Mouse (Mus musculus) MEL (cell line): ENCODE results near the gene Iscu. TPM values are rescaled to one million over a fixed set of nuclear protein-coding genes. Genes with fewer than 3 reads are reported as not detected.

Experiments
- DNase-seq: peaks from one replicate; pipeline ENCODE4 v3.0.0; 2011; ENCODE audit warnings: low read depth, low spot score
- H3K27ac ChIP-seq: 2 replicates; pipeline ENCODE4 v1.5.1; 2012; ENCODE audit warnings: low read depth, mild to moderate bottlenecking, control low read depth, low read length, moderate library complexity; ENCODE audit not compliant: control insufficient read depth
- H3K27me3 ChIP-seq, 2 experiments: fragments of 150-350 bp in 1 of 2; sonication (generic) in 1 of 2; 2 replicates each; pipeline ENCODE4 v1.6.1; 2012; ENCODE audit warnings: low read length in 2 of 2, mild to moderate bottlenecking in 2 of 2, improper control_type of control experiment in 1 of 2, moderate library complexity in 1 of 2; ENCODE audit not compliant: insufficient read depth in 2 of 2, control insufficient read depth in 1 of 2
- H3K36me3 ChIP-seq, 2 experiments: 2 replicates each; pipeline ENCODE4 v1.6.1; 2012 to 2014; ENCODE audit warnings: low read length in 2 of 2, improper control_type of control experiment in 1 of 2, inconsistent platforms in 1 of 2, mild to moderate bottlenecking in 1 of 2; ENCODE audit not compliant: insufficient read depth in 2 of 2, control insufficient read depth in 1 of 2
- H3K4me1 ChIP-seq, 2 experiments: fragments of 150-350 bp in 1 of 2; sonication (generic) in 1 of 2; 2 replicates each; pipeline ENCODE4 v1.6.1; 2012; ENCODE audit warnings: low read length in 2 of 2, improper control_type of control experiment in 1 of 2, mild to moderate bottlenecking in 1 of 2; ENCODE audit not compliant: insufficient read depth in 2 of 2, control insufficient read depth in 1 of 2
- H3K4me3 ChIP-seq, 2 experiments: fragments of 150-350 bp in 1 of 2; sonication (generic) in 1 of 2; 2 replicates each; pipeline ENCODE4 v1.5.1; 2012; ENCODE audit warnings: low read depth in 2 of 2, low read length in 2 of 2, mild to moderate bottlenecking in 2 of 2, moderate library complexity in 2 of 2, control low read depth in 1 of 2, improper control_type of control experiment in 1 of 2; ENCODE audit not compliant: control insufficient read depth in 1 of 2, insufficient read depth in 1 of 2
- H3K79me2 ChIP-seq: 2 replicates; pipeline ENCODE4 v1.6.1; 2012; ENCODE audit warnings: mild to moderate bottlenecking, low read length, moderate library complexity; ENCODE audit not compliant: control insufficient read depth, poor library complexity, insufficient read depth
- H3K9ac ChIP-seq: 2 replicates; pipeline ENCODE4 v1.6.1; 2012; ENCODE audit warnings: low read depth, mild to moderate bottlenecking, control low read depth, low read length, moderate library complexity; ENCODE audit not compliant: control insufficient read depth, poor library complexity, severe bottlenecking
- H3K9me3 ChIP-seq: fragments of 150-350 bp; sonication (generic); replicated peaks from 2 replicates; pipeline ENCODE4 v1.6.1; 2012; ENCODE audit warnings: mild to moderate bottlenecking, low read length, improper control_type of control experiment, moderate library complexity; ENCODE audit not compliant: insufficient read depth
- BHLHE40 ChIP-seq: IDR thresholded peaks from 2 replicates; pipeline ENCODE4 v1.6.1; 2012; ENCODE audit warnings: low read depth, mild to moderate bottlenecking, inconsistent platforms, low read length, improper control_type of control experiment, borderline replicate concordance
- CHD2 ChIP-seq: IDR thresholded peaks from 2 replicates; pipeline ENCODE4 v1.6.1; 2011; ENCODE audit warnings: low read length, improper control_type of control experiment
- CTCF ChIP-seq, 3 experiments: IDR thresholded peaks in 2 of 3; conservative IDR thresholded peaks in 1 of 3; 2 replicates each; pipeline ENCODE4 v1.5.1; 2011 to 2012; ENCODE audit warnings: low read length in 3 of 3, low read depth in 2 of 3, mild to moderate bottlenecking in 2 of 3, improper control_type of control experiment in 1 of 3, inconsistent platforms in 1 of 3, mixed read lengths in 1 of 3, moderate library complexity in 1 of 3; ENCODE audit not compliant: control insufficient read depth in 1 of 3, insufficient read depth in 1 of 3, poor library complexity in 1 of 3, severe bottlenecking in 1 of 3
- EP300 ChIP-seq, 2 experiments: IDR thresholded peaks; 2 replicates each; pipeline ENCODE4 v1.6.1; 2011; ENCODE audit warnings: improper control_type of control experiment in 2 of 2, low read length in 2 of 2, low read depth in 1 of 2, mild to moderate bottlenecking in 1 of 2
- ETS1 ChIP-seq: IDR thresholded peaks from 2 replicates; pipeline ENCODE4 v1.6.1; 2012; ENCODE audit warnings: low read depth, mild to moderate bottlenecking, inconsistent platforms, low read length, improper control_type of control experiment, moderate library complexity
- JUND ChIP-seq: IDR thresholded peaks from 2 replicates; pipeline ENCODE4 v1.6.1; 2011; ENCODE audit warnings: low read depth, mild to moderate bottlenecking, improper control_type of control experiment, low read length
- KAT2A ChIP-seq: conservative IDR thresholded peaks from 2 replicates; pipeline ENCODE4 v1.6.1; 2012; ENCODE audit warnings: low read depth, low read length, improper control_type of control experiment, inconsistent platforms
- MAFK ChIP-seq: IDR thresholded peaks from 2 replicates; pipeline ENCODE4 v1.6.1; 2011; ENCODE audit warnings: low read depth, mild to moderate bottlenecking, low read length, improper control_type of control experiment, borderline replicate concordance
- MYB ChIP-seq: IDR thresholded peaks from 2 replicates; pipeline ENCODE4 v1.6.1; 2011; ENCODE audit warnings: mild to moderate bottlenecking, low read depth, low read length, improper control_type of control experiment
- NELFE ChIP-seq: IDR thresholded peaks from 2 replicates; pipeline ENCODE4 v1.6.1; 2011; ENCODE audit warnings: low read depth, low read length, improper control_type of control experiment
- SMC3 ChIP-seq: IDR thresholded peaks from 2 replicates; pipeline ENCODE4 v1.6.1; 2011; ENCODE audit warnings: low read depth, low read length, improper control_type of control experiment
- TAL1 ChIP-seq: IDR thresholded peaks from 2 replicates; pipeline ENCODE4 v1.6.1; 2012; ENCODE audit warnings: mild to moderate bottlenecking, inconsistent platforms, low read length, moderate library complexity, mixed read lengths
- TCF12 ChIP-seq: IDR thresholded peaks from 2 replicates; pipeline ENCODE4 v1.6.1; 2014; ENCODE audit warnings: low read depth, mild to moderate bottlenecking, inconsistent platforms, low read length, improper control_type of control experiment, moderate library complexity
- polyA plus RNA-seq, 2 experiments: library from polyadenylated mRNA; stranded (reverse) in 1 of 2; unstranded in 1 of 2; fragments of >175 nt in 1 of 2; fragments of >200 nt in 1 of 2; gene quantifications; 2 replicates each; pipeline versions ENCODE4 v1.2.1 to v1.2.4; 2012; ENCODE audit warnings: low replicate concordance in 2 of 2, low read depth in 1 of 2; ENCODE audit not compliant: insufficient read length in 2 of 2, insufficient read depth in 1 of 2, missing spikeins in 1 of 2
- total RNA-seq: library from RNA; depleted of rRNA; stranded (reverse); fragments of 300-350 nt; gene quantifications from 2 replicates; pipeline ENCODE4 v1.2.3, GENCODE M21; 2012

The Iscu gene
- total and polyA plus RNA-seq, 3 experiments: 95.7 to 150 TPM; not detected in 1

DNA sequence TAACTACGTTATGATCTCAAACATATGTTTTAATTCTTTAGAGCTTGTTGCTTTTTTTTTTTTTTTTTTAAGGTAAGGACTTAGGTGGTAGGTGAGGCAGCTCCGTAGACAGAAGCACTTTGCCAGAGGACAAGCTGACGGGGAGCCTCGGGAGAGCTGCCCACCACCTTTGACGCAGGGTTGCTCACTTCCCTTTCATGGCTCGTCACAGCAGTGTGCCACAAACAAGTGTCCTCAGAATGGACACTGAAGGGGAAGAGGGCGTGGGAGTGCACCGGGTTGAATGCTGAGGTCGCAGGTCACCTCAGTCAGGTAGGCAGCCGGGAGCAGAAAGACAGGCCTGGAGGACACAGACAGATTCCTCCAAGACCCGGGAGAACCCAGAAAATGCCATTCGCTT, 47.1 kb upstream of the Iscu start:
- no peaks in the 10 kb centered on the region for H3K27me3 ChIP-seq
- no peaks in the 10 kb centered on the region for H3K36me3 ChIP-seq
- H3K4me3 ChIP-seq: no peak overlapping the region
- H3K4me1 ChIP-seq: no peaks in the 10 kb centered on the region
- no peak for TF ChIP-seq BHLHE40
- TF ChIP-seq CTCF (IDR thresholded peaks at IDR 0.05 in 2 of 3, conservative IDR thresholded peaks at IDR 0.05 in 1 of 3; ENCODE audit: control insufficient read depth in 1 of 3, insufficient read depth in 1 of 3, low read depth in 2 of 3, low read length in 3 of 3, poor library complexity in 1 of 3, severe bottlenecking in 1 of 3): no peak
- no peak for TF ChIP-seq KAT2A
- no peak for TF ChIP-seq JUND
- TF ChIP-seq NELFE: no peak
- no peak for TF ChIP-seq ETS1
- no peak for TF ChIP-seq SMC3
- TF ChIP-seq EP300 (IDR thresholded peaks at IDR 0.05; ENCODE audit: low read depth in 1 of 2, low read length in 2 of 2): no peak
- TF ChIP-seq CHD2: no peak
- no peak for DNase-seq
- H3K27ac ChIP-seq: no peak overlapping the region
- no peak overlapping the region for H3K9ac ChIP-seq
- no peaks in the 10 kb centered on the region for H3K79me2 ChIP-seq
- no peaks in the 10 kb centered on the region for H3K9me3 ChIP-seq

DNA sequence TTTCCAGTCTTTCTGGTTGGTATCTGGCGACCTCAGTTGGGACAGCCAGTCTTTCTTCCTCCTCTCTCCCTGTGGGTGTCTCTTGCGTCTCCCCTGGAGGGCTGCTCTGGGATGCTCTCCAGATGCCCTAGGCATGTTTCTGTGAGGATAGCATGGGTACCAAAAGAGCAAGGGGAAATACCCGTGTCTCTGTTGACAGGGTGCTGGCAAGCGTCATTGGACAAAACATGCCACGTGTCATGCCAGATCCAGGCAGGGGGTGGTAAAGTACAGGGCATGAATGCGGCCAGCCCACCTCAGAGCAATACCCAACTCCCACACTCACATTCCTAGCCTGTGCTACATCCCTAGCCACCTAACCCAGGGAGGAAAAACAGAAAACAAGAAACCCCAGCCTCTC, 45.9 kb upstream of the Iscu start:
- Histone ChIP-seq H3K4me3 (no peak overlapping the region), H3K36me3 (no peaks in the 10 kb centered on the region), H3K79me2 (no peaks in the 10 kb centered on the region), H3K27ac (no peak overlapping the region), H3K4me1 (no peaks in the 10 kb centered on the region), H3K9ac (no peak overlapping the region), H3K9me3 (no peaks in the 10 kb centered on the region), H3K27me3 (no peaks in the 10 kb centered on the region)
- TF ChIP-seq CTCF (IDR thresholded peaks at IDR 0.05 in 2 of 3, conservative IDR thresholded peaks at IDR 0.05 in 1 of 3; ENCODE audit: control insufficient read depth in 1 of 3, insufficient read depth in 1 of 3, low read depth in 2 of 3, low read length in 3 of 3, poor library complexity in 1 of 3, severe bottlenecking in 1 of 3): no peak
- DNase-seq: no peak

DNA sequence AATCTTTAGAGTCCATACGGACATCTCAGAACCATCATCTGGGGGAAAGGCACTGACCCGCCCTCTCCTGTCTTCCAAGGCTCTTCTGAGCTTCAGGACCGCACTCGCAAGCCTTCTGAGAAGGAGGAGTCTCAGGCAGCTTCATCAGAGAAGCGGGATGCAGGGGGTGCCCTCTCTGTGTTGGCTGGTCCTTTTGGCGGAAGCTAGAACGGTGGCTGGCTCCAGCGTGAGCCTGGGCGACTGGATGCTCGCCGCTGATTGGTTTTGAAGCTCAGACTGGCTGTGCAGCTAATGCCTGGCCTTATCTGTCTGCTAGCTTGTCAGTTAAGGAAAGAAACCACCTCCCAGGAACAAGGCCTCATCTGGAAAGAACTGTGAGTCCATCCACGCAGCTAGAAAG, 45.3 kb upstream of the Iscu start:
- no peak overlapping the region for H3K4me3 ChIP-seq
- H3K9me3 ChIP-seq: no peaks in the 10 kb centered on the region
- H3K36me3 ChIP-seq: no peaks in the 10 kb centered on the region
- no peaks in the 10 kb centered on the region for H3K27me3 ChIP-seq
- H3K4me1 ChIP-seq: no peaks in the 10 kb centered on the region
- no peak overlapping the region for H3K9ac ChIP-seq
- no peak for DNase-seq
- TF ChIP-seq KAT2A (no peak), TAL1 (no peak), TCF12 (no peak), MYB (no peak), MAFK (no peak)
- no peaks in the 10 kb centered on the region for H3K79me2 ChIP-seq
- no peak overlapping the region for H3K27ac ChIP-seq
